21 mouse cellular contexts compared by ENCODE assay signal in the genomic region with DNA sequence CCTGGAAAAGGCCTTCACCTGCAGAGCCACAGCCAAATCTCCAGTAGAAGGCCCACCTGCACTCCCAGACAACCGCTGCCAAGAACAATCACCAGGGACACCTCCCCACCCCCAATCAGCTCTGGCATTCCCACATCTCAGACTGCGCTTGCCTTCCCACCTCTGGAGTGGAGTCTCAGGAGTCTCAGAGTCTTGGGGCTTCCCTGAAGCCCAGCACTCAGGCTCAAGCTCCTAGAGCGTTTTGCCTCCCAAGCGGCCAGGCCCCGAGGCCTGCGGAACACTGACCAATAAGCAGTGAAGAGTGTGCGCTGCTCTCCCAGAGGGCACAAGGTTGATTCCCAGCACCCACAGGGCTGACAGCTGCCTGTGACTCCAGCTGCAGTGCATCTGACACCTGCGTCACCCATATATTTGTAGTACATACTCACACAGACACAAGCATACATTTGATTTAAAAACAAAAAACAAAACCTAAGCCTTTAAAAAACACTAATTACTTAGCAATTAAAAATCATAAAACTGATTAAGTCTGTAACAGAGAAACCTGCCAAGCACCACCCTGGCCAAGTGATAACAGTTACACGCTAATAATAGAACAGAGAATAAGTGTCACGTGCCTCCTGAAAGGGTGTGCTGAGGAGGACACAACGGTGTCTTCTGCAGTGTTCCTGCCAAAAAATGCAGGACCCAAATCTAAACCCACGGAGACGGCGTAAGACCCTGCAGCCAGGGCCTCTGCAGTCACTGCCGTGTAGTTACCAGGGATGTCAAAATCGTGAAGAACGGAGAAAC. TPM values are rescaled to one million over a fixed set of nuclear protein-coding genes. Genes with fewer than 3 reads are reported as not detected.
DNase-seq lines count a peak whose midpoint lies in the region; ATAC-seq and TF ChIP-seq lines count a peak whose summit lies in the region.
"Had no signal": no experiment of that assay in that cellular context is flagged by ENCODE, and none has a peak within 500 bp of the region (broad histone marks: within the 10 kb centered on the region; RNA-seq: fewer than 3 reads in every experiment).

No protein-coding gene starts in this region.

- H3K9me3 ChIP-seq in CH12.LX (replicated peaks; ENCODE audit: low read length), result no peaks in the 10 kb centered on the region
- no peaks in the 10 kb centered on the region for H3K9me3 ChIP-seq in heart, embryonic 10.5 days
- H3K9me3 ChIP-seq in hindbrain, embryonic 14.5 days (ENCODE audit: control insufficient read depth, low read length), result no peaks in the 10 kb centered on the region
- H3K9me3 ChIP-seq: embryonic facial prominence, embryonic 15.5 days; G1E; hindbrain, embryonic 13.5 days; limb, embryonic 13.5 days; liver, embryonic 13.5 days had no signal

- no peak overlapping the region for H3K9ac ChIP-seq in CH12.LX (ENCODE audit: insufficient read depth, low read depth)
- no peak overlapping the region for H3K9ac ChIP-seq in hindbrain, embryonic 14.5 days
- H3K9ac ChIP-seq: embryonic facial prominence, embryonic 15.5 days; hindbrain, embryonic 13.5 days; limb, embryonic 13.5 days; liver, embryonic 13.5 days; lung, embryonic 14.5 days had no signal

- DNase-seq in cerebellum, adult 18-20 months, result peak; percentile 63 to 64
- DNase-seq in cerebellum, adult 9-10 months, result no peak
- no peak for DNase-seq in CH12.LX (ENCODE audit: extremely low read depth)
- no peak for DNase-seq in heart, embryonic 10.5 days (ENCODE audit: low spot score)
- peak; percentile 53 to 57 for DNase-seq in heart, postnatal 10 days
- DNase-seq in hindbrain, embryonic 14.5 days (ENCODE audit: low spot score), result no peak
- no peak for DNase-seq in thymus, postnatal 14 days
- DNase-seq: adrenal gland, postnatal 14 days; kidney, adult 9 months; kidney, postnatal 36 days; liver, embryonic 13.5 days; lung, embryonic 14.5 days; thymus, postnatal 25 days had no signal

- in situ Hi-C loops in CH12.LX (cut with MboI; ENCODE audit: low pct_ligation_motif_present, low pct_unique_long_range_greater_than_20kb, low sequenced_read_pairs), result no loop called here

- no peaks in the 10 kb centered on the region for H3K79me2 ChIP-seq in CH12.LX (replicated peaks; ENCODE audit: control insufficient read depth, extremely low read depth, insufficient read depth, poor library complexity, severe bottlenecking)

- H3K27ac ChIP-seq in CH12.LX (ENCODE audit: insufficient read depth, low read depth), result no peak overlapping the region
- H3K27ac ChIP-seq in heart, embryonic 10.5 days, result 0 out of 2 replicates have a peak overlapping the region, but pooled peaks have one; percentile 42
- no peak overlapping the region for H3K27ac ChIP-seq in hindbrain, embryonic 14.5 days
- H3K27ac ChIP-seq: embryonic facial prominence, embryonic 15.5 days; hindbrain, embryonic 13.5 days; limb, embryonic 13.5 days; liver, embryonic 13.5 days; macrophage had no signal

- no peak for TF ChIP-seq RAD21 in CH12.LX (IDR thresholded peaks at IDR 0.05; ENCODE audit: low read depth, low read length)

- WGBS in heart, embryonic 10.5 days, result 67% methylated on average over 17 of the region's 17 CpGs
- 78% methylated on average over 17 of the region's 17 CpGs for WGBS in hindbrain, embryonic 14.5 days

- intact Hi-C loops in heart, postnatal 10 days (cut with DNase I), result no loop called here

- ATAC-seq in hindbrain, embryonic 14.5 days (ENCODE audit: low FRiP score), result no peak
- ATAC-seq: CD4-positive, CD25-positive, alpha-beta regulatory T cell, adult 4 months; forebrain, embryonic 16.5 days had no signal

- H3K4me2 ChIP-seq in CH12.LX (ENCODE audit: insufficient read depth, low read depth, poor library complexity, severe bottlenecking), result no peak overlapping the region
- H3K4me2 ChIP-seq in hindbrain, embryonic 14.5 days (replicated peaks), result no peak overlapping the region
- H3K4me2 ChIP-seq: embryonic facial prominence, embryonic 15.5 days; hindbrain, embryonic 13.5 days; limb, embryonic 13.5 days; liver, embryonic 13.5 days; lung, embryonic 14.5 days; midbrain, embryonic 11.5 days had no signal

- no peaks in the 10 kb centered on the region for H3K4me1 ChIP-seq in CH12.LX (ENCODE audit: control insufficient read depth in 1 of 2, insufficient read depth in 2 of 2)
- peaks cover 21% of the 10 kb centered on the region for H3K4me1 ChIP-seq in heart, embryonic 10.5 days
- no peaks in the 10 kb centered on the region for H3K4me1 ChIP-seq in hindbrain, embryonic 14.5 days (replicated peaks; ENCODE audit: control insufficient read depth, insufficient read depth, low read length)
- H3K4me1 ChIP-seq: embryonic facial prominence, embryonic 15.5 days; limb, embryonic 13.5 days; liver, embryonic 13.5 days had no signal

- dilution Hi-C loops in CH12.LX (cut with MboI; ENCODE audit: extremely low pct_ligation_motif_present, extremely low pct_unique_long_range_greater_than_20kb, low sequenced_read_pairs), result no loop called here

- peaks cover 8% of the 10 kb centered on the region for H3K27me3 ChIP-seq in CH12.LX (replicated peaks)
- no peaks in the 10 kb centered on the region for H3K27me3 ChIP-seq in heart, embryonic 10.5 days (ENCODE audit: insufficient read depth, poor library complexity, severe bottlenecking)
- no peaks in the 10 kb centered on the region for H3K27me3 ChIP-seq in hindbrain, embryonic 14.5 days (ENCODE audit: control insufficient read depth, insufficient read depth, low read length)
- H3K27me3 ChIP-seq: embryonic facial prominence, embryonic 15.5 days; hindbrain, embryonic 13.5 days; limb, embryonic 13.5 days; liver, embryonic 13.5 days had no signal

- TF ChIP-seq EP300 in CH12.LX (IDR thresholded peaks at IDR 0.05; ENCODE audit: low read length), result no peak

- H3K4me3 ChIP-seq in CH12.LX (replicated peaks in 1 of 3; ENCODE audit: low read depth in 2 of 3, low read length in 2 of 3, poor library complexity in 1 of 3), result no peak overlapping the region
- no peak overlapping the region for H3K4me3 ChIP-seq in heart, embryonic 10.5 days
- no peak overlapping the region for H3K4me3 ChIP-seq in hindbrain, embryonic 14.5 days (replicated peaks; ENCODE audit: low read length)
- H3K4me3 ChIP-seq: embryonic facial prominence, embryonic 15.5 days; hindbrain, embryonic 13.5 days; limb, embryonic 13.5 days; liver, embryonic 13.5 days had no signal

- H3K36me3 ChIP-seq in CH12.LX (replicated peaks in 1 of 2; ENCODE audit: control insufficient read depth in 1 of 2, insufficient read depth in 1 of 2, low read length in 1 of 2), result no peaks in the 10 kb centered on the region
- no peaks in the 10 kb centered on the region for H3K36me3 ChIP-seq in heart, embryonic 10.5 days
- H3K36me3 ChIP-seq in hindbrain, embryonic 14.5 days (replicated peaks; ENCODE audit: control insufficient read depth, insufficient read depth), result no peaks in the 10 kb centered on the region
- H3K36me3 ChIP-seq: embryonic facial prominence, embryonic 15.5 days; G1E; hindbrain, embryonic 13.5 days; limb, embryonic 13.5 days; liver, embryonic 13.5 days had no signal

- TF ChIP-seq POLR2A in CH12.LX (IDR thresholded peaks at IDR 0.05; ENCODE audit: low read depth, low read length), result no peak

- no peak for TF ChIP-seq CTCF in CH12.LX (conservative IDR thresholded peaks at IDR 0.05 in 1 of 2, IDR thresholded peaks at IDR 0.05 in 1 of 2; ENCODE audit: low read depth in 2 of 2, low read length in 2 of 2)

TF ChIP-seq in CH12.LX, 34 proteins besides CTCF, POLR2A, EP300 and RAD21:
- TF ChIP-seq BHLHE40 (IDR thresholded peaks at IDR 0.05; ENCODE audit: low read depth, low read length), result peak; percentile 42; the same call in 1 of the 2 replicates
- TF ChIP-seq ELF1 (IDR thresholded peaks at IDR 0.05; ENCODE audit: low read depth, low read length), result no peak

RNA-seq across cellular contexts. Expression of a gene that starts 19.6 kb away (rescaled TPM):
- total RNA-seq in CH12.LX (2012; rRNA removed), result not detected in 2 replicates
- total RNA-seq in CH12.LX (2014; rRNA removed), result not detected in 2 replicates
- polyA plus RNA-seq in CH12.LX (2012; ENCODE audit: insufficient read length, low read depth), result not detected in 2 replicates
- 0.11 and 0.29 TPM in 2 replicates for polyA plus RNA-seq in heart, embryonic 10.5 days (2016; fragmentation: Nextera tagmentation; extraction: Ambion mirVana)
- 1 to 10 TPM; 5.6 to 6.1 TPM for total RNA-seq in heart, postnatal 10 days (2021)
- polyA plus RNA-seq in hindbrain, embryonic 14.5 days (2014; fragmentation: Nextera tagmentation; extraction: Ambion mirVana), result 23.8 and 27.9 TPM in 2 replicates
- polyA plus RNA-seq: CD4-positive, CD25-positive, alpha-beta regulatory T cell, adult 4 months; G1E had no signal

RNA-seq across cellular contexts. Expression of a gene that starts 50.8 kb away (rescaled TPM):
- total RNA-seq in CH12.LX (2012; rRNA removed) (0.08 and 0.21 TPM in 2 replicates), CH12.LX (2014; rRNA removed) (0.08 TPM in 1 of 2 replicates, not detected in the other)
- polyA plus RNA-seq in CH12.LX (2012; ENCODE audit: insufficient read length, low read depth), result 0.56 and 0.61 TPM in 2 replicates
- 0.31 and 0.33 TPM in 2 replicates for polyA plus RNA-seq in heart, embryonic 10.5 days (2016; fragmentation: Nextera tagmentation; extraction: Ambion mirVana)
- total RNA-seq in heart, postnatal 10 days (2021), result under 1 TPM; 0.32 to 0.38 TPM
- polyA plus RNA-seq in hindbrain, embryonic 14.5 days (2014; fragmentation: Nextera tagmentation; extraction: Ambion mirVana), result 0.13 and 0.28 TPM in 2 replicates
- polyA plus RNA-seq: CD4-positive, CD25-positive, alpha-beta regulatory T cell, adult 4 months; G1E; liver, embryonic 13.5 days; lung, embryonic 14.5 days had no signal

RNA-seq across cellular contexts. Expression of a gene that starts 50.9 kb away (rescaled TPM):
- total RNA-seq in CH12.LX (2012; rRNA removed) (4.7 and 4.8 TPM in 2 replicates), CH12.LX (2014; rRNA removed) (2.3 and 2.8 TPM in 2 replicates)
- 5.5 and 6.6 TPM in 2 replicates for polyA plus RNA-seq in CH12.LX (2012; ENCODE audit: insufficient read length, low read depth)
- 13.6 and 16.1 TPM in 2 replicates for polyA plus RNA-seq in heart, embryonic 10.5 days (2016; fragmentation: Nextera tagmentation; extraction: Ambion mirVana)
- 10 to 100 TPM; 30.3 to 41.9 TPM for total RNA-seq in heart, postnatal 10 days (2021)
- 29.2 and 30.2 TPM in 2 replicates for polyA plus RNA-seq in hindbrain, embryonic 14.5 days (2014; fragmentation: Nextera tagmentation; extraction: Ambion mirVana)
- polyA plus RNA-seq: G1E had no signal

Comparison
In these comparisons a context has a peak if more than half of its experiments do, and no peak if none do; other contexts are left out.
1. DNase-seq: peak in cerebellum, adult 18-20 months (2 of 2) and heart, postnatal 10 days (2 of 2); none in cerebellum, adult 9-10 months (single experiment), CH12.LX (single experiment), heart, embryonic 10.5 days (single experiment), hindbrain, embryonic 14.5 days (single experiment) and thymus, postnatal 14 days (single experiment).
2. RNA of a gene that starts 19.6 kb away (polyA plus RNA-seq): 23.8 to 27.9 TPM in hindbrain, embryonic 14.5 days; 0.11 to 0.29 TPM in heart, embryonic 10.5 days and not detected in CH12.LX; every median in the first group is over 10 times any median in the second.